Comparison of ENCODE assay signal across 7 mouse cellular contexts in genomic region chr4:82511001-82511513, GRCm38 (mm10).
DNase-seq lines count a peak whose midpoint lies in the region; ATAC-seq and TF ChIP-seq lines count a peak whose summit lies in the region.

No protein-coding gene starts in this region.

- 2% methylated on average over 16 of the region's 16 CpGs for WGBS in limb, embryonic 11.5 days
- under 1% methylated on average over 16 of the region's 16 CpGs for WGBS in neural tube, embryonic 13.5 days
- 13% methylated on average over 16 of the region's 16 CpGs for WGBS in thymus, adult 2 months

- H3K4me1 ChIP-seq in limb, embryonic 11.5 days (ENCODE audit: control insufficient read depth, insufficient read depth, low read length): peaks cover 40% of the 10 kb centered on the region
- peaks cover 64% of the 10 kb centered on the region for H3K4me1 ChIP-seq in neural tube, embryonic 13.5 days (replicated peaks)
- H3K4me1 ChIP-seq in thymus, adult 2 months (replicated peaks; ENCODE audit: control insufficient read depth, insufficient read depth, low read length): peaks cover 8% of the 10 kb centered on the region; the same call in 1 of the 2 replicates

- H3K9ac ChIP-seq in limb, embryonic 11.5 days (ENCODE audit: low read length): no peak overlapping the region
- H3K9ac ChIP-seq in neural tube, embryonic 13.5 days: peak overlapping the region; percentile 85

- no peak overlapping the region for H3K4me3 ChIP-seq in C2C12 (ENCODE audit: insufficient read depth, poor library complexity, severe bottlenecking)
- no peak overlapping the region for H3K4me3 ChIP-seq in limb, embryonic 11.5 days (ENCODE audit: low read depth, low read length)
- H3K4me3 ChIP-seq in neural tube, embryonic 13.5 days: peak overlapping the region; percentile 91
- no peak overlapping the region for H3K4me3 ChIP-seq in thymus, adult 2 months (ENCODE audit: control insufficient read depth, insufficient read depth, low read length)

- peak overlapping the region; percentile 88 for H3K4me2 ChIP-seq in limb, embryonic 11.5 days (ENCODE audit: low read depth, severe bottlenecking)
- H3K4me2 ChIP-seq in neural tube, embryonic 13.5 days: peak overlapping the region; percentile 77

- peak; percentile 61 for DNase-seq in R1 (ENCODE audit: low read depth, low spot score)
- peak; percentile 53 to 57 for DNase-seq in heart, postnatal 10 days
- DNase-seq in limb, embryonic 11.5 days (ENCODE audit: low spot score): peak; percentile 64
- DNase-seq in thymus, adult 2 months: no peak
- DNase-seq in layer of hippocampus, adult 9-10 months (ENCODE audit: low spot score): no peak

- TF ChIP-seq POLR2A in thymus, adult 2 months (IDR thresholded peaks at IDR 0.05; ENCODE audit: control insufficient read depth, extremely low read depth, insufficient read depth, low read length, poor library complexity): no peak

- no peak for ATAC-seq in limb, embryonic 11.5 days (ENCODE audit: insufficient number of reproducible peaks, low FRiP score, low TSS enrichment, low read depth)
- no peak for ATAC-seq in neural tube, embryonic 13.5 days (ENCODE audit: low read depth)

- no peaks in the 10 kb centered on the region for H3K27me3 ChIP-seq in C2C12 (ENCODE audit: control insufficient read depth, insufficient read depth, insufficient read length)
- H3K27me3 ChIP-seq in limb, embryonic 11.5 days (ENCODE audit: control insufficient read depth, insufficient read depth, low read length): no peaks in the 10 kb centered on the region
- no peaks in the 10 kb centered on the region for H3K27me3 ChIP-seq in neural tube, embryonic 13.5 days
- peaks cover 8% of the 10 kb centered on the region; the same call in 1 of the 2 replicates for H3K27me3 ChIP-seq in thymus, adult 2 months (ENCODE audit: control insufficient read depth, insufficient read depth, low read length)

- H3K79me3 ChIP-seq in C2C12 (ENCODE audit: low read depth): no peaks in the 10 kb centered on the region

- H3K27ac ChIP-seq in limb, embryonic 11.5 days (replicated peaks; ENCODE audit: low read depth, low read length): no peak overlapping the region; the same call in 1 of the 2 replicates
- peak overlapping the region; percentile 99 for H3K27ac ChIP-seq in neural tube, embryonic 13.5 days (replicated peaks)
- no peak overlapping the region for H3K27ac ChIP-seq in thymus, adult 2 months (ENCODE audit: control insufficient read depth, insufficient read depth, low read length)

- intact Hi-C loops in heart, postnatal 10 days (cut with DNase I): no loop called here

- no peaks in the 10 kb centered on the region for H3K9me3 ChIP-seq in limb, embryonic 11.5 days (ENCODE audit: control insufficient read depth, low read length)
- no peaks in the 10 kb centered on the region for H3K9me3 ChIP-seq in neural tube, embryonic 13.5 days

- H3K79me2 ChIP-seq in C2C12 (ENCODE audit: control insufficient read depth, insufficient read depth): no peaks in the 10 kb centered on the region

- no peaks in the 10 kb centered on the region for H3K36me3 ChIP-seq in C2C12 (ENCODE audit: control insufficient read depth, insufficient read depth)
- no peaks in the 10 kb centered on the region for H3K36me3 ChIP-seq in limb, embryonic 11.5 days (ENCODE audit: control insufficient read depth, insufficient read depth, low read length)
- no peaks in the 10 kb centered on the region for H3K36me3 ChIP-seq in neural tube, embryonic 13.5 days
- no peaks in the 10 kb centered on the region for H3K36me3 ChIP-seq in thymus, adult 2 months (ENCODE audit: control insufficient read depth, insufficient read depth, low read length)

- peak overlapping the region; percentile 20 for H3ac ChIP-seq in C2C12 (ENCODE audit: control insufficient read depth, insufficient read length, low read depth)

- no peak for TF ChIP-seq CTCF in C2C12 (IDR thresholded peaks at IDR 0.05; ENCODE audit: control insufficient read depth, insufficient read depth, insufficient read length)
- TF ChIP-seq CTCF in thymus, adult 2 months (IDR thresholded peaks at IDR 0.05; ENCODE audit: borderline replicate concordance, control insufficient read depth, extremely low read depth, insufficient read depth, low read length, poor library complexity): no peak

TF ChIP-seq in C2C12, 6 proteins besides CTCF, POLR2A, EP300 and RAD21:
- no peak for TF ChIP-seq MYOD1 (IDR thresholded peaks at IDR 0.05; ENCODE audit: control insufficient read depth, insufficient read length, low read depth)
- TF ChIP-seq MYOG (IDR thresholded peaks at IDR 0.05; ENCODE audit: control insufficient read depth, extremely low read depth, insufficient read length): no peak
- peak; percentile 69 for TF ChIP-seq CEBPB (IDR thresholded peaks at IDR 0.05; ENCODE audit: low read depth)
- TF ChIP-seq USF1 (IDR thresholded peaks at IDR 0.05; ENCODE audit: low read depth): peak; percentile 57
- peak; percentile 70 for TF ChIP-seq MAX (IDR thresholded peaks at IDR 0.05)
- no peak for TF ChIP-seq FOSL1 (IDR thresholded peaks at IDR 0.05; ENCODE audit: insufficient read depth, low read length, poor library complexity, severe bottlenecking)
TF ChIP-seq in C2C12: peak in this region for 3.

Comparison
In these comparisons a context has a peak if more than half of its experiments do, and no peak if none do; other contexts are left out.
1. DNase-seq: peak in R1 (single experiment), heart, postnatal 10 days (2 of 2) and limb, embryonic 11.5 days (single experiment); none in thymus, adult 2 months (single experiment) and layer of hippocampus, adult 9-10 months (single experiment).